Mouse (Mus musculus): ENCODE measurements around the gene Stra6.

The Stra6 gene

DNA sequence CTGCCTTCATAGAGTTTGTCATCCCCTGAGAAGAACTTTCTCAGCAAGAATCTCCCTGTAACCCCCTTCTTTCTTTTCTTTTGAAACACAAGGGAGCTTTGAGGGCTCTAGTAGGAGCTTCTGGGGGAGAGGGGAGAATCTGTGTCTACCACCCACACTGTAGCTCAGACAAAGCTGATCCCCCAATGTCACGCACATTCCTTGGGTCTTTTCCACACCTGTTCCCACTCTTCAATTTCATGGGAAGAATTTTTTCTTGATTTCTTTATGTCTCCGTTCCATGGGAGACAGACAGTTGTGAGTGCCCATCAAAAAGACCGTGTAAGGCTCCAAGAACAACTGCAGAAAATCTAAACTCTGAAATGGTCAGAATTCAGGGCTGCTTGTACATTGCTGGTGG lies 105.3 kb downstream of the Stra6 start:
- in situ Hi-C loops (cut with MboI): no loop called here

- in situ Hi-C loops (cut with MboI): no loop called here
Measured at GRCm38 (mm10) chr9:58169426-58169825, 105.8 kb downstream of the Stra6 start.

DNA sequence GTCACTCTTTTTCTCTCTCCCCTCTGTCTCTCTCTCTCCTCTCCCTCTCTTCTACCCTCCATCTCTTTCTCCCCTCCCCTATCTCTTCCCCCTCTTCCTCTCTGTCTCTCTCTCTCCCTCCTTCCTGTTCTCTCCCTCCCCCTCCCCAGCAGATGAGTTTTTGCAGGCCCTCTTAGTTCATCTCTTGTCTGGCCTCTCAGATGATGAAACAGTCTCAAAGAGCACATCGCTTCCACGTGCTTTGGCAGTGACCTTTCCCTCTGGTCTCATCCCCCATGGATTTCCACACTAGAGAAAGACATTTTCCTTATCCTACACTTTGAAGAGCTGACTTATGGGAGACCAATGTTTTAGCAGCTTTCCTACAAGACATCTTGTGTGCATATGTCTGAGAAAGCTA lies 109.3 kb downstream of the Stra6 start:
- in situ Hi-C loops (cut with MboI): no loop called here

DNA sequence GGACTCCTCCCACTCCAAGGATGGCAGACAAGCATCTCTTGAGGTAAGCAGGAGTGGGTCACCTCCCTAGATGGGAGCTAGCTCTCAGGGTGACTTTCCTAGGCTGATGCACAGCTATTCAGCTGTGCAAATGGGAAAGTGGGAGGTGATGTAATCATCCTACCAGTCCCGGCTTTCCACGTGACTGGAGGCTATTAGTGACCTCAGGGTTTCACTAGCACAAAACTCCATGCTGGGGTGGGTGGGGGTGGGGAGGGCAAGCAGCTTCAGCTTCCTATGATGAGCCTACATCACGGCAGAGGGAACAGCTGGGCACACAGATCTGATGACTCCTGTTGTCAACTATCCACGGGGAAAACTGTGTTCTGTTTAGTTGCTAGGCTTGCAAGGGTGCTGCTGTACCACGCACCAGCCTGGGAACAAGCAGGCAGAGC lies 111.2 kb downstream of the Stra6 start:
- in situ Hi-C loops (cut with MboI): no loop called here

GRCm38 (mm10) chr9:58175745-58176487 lies 112.3 kb downstream of the Stra6 start:
- in situ Hi-C loops (cut with MboI): no loop called here

GRCm38 (mm10) chr9:58177165-58177564 lies 113.6 kb downstream of the Stra6 start:
- in situ Hi-C loops (cut with MboI): no loop called here

- in situ Hi-C loops (cut with MboI): no loop called here
Measured at GRCm38 (mm10) chr9:58179390-58179789, 115.8 kb downstream of the Stra6 start.

GRCm38 (mm10) chr9:58184456-58184855 lies 120.9 kb downstream of the Stra6 start:
- in situ Hi-C loops (cut with MboI): no loop called here

- in situ Hi-C loops (cut with MboI): no loop called here
Measured at GRCm38 (mm10) chr9:58194222-58194621, 130.6 kb downstream of the Stra6 start.

- in situ Hi-C loops (cut with MboI): no loop called here
Measured at GRCm38 (mm10) chr9:58195671-58196070, 132.1 kb downstream of the Stra6 start.

GRCm38 (mm10) chr9:58196141-58196540 lies 132.6 kb downstream of the Stra6 start:
- in situ Hi-C loops (cut with MboI): no loop called here

DNA sequence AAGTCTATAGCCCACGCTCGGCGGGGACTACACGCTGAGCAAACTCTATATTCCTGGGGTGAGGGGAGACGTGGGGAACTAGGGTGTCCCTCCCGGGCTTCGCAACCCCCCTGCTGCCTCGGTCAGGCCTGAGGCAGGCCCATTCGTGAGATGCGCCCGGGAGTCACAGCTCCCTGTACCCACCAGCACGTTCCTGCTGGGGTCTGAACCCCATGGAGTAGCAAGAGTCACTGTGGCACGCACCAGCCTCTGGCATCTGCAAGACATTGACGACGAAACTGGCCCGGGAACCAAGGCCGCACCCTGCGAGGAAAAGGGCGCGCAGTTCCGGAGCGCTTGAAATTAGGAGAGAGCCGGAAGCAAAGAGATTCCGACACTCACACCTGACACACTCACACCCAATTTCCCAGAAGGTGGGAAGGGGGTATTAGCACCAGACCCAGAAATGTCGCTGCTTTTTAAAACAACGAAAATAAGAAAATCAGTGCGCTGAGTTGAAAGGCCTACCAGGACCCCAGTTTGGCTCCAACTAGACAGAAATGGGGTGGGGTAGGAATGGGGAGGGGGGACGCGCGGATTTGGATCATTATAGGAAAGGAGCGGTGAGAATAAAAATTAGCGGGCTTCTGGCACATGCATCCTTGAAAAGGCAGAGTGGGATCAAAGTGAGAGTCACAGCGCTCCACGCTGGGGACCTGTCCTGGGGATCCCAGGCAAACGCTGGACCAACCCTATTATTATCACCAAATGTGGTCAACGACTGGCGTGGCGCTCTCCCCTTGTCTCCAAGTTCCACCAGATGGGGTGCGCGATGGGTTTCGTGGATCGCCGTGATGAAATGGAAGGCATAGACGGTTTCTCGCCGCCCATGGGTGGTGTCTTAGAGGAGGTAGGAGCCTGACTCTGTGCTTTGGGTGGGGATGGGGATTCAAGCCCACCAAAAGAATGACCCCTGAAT lies 133.3 kb downstream of the Stra6 start:
- in situ Hi-C loops (cut with MboI): no loop called here

- in situ Hi-C loops (cut with MboI): no loop called here
Measured at GRCm38 (mm10) chr9:58197781-58198701, 134.5 kb downstream of the Stra6 start.

GRCm38 (mm10) chr9:58198801-58199371 lies 135.3 kb downstream of the Stra6 start:
- in situ Hi-C loops (cut with MboI): no loop called here

GRCm38 (mm10) chr9:58199381-58200269 lies 136.0 kb downstream of the Stra6 start:
- in situ Hi-C loops (cut with MboI): loop anchor here (10.0 kb wide), 2 partner anchors 145 to 175 kb away; partner anchors contain the start of gene Tbc1d21

GRCm38 (mm10) chr9:58200270-58201090 lies 136.9 kb downstream of the Stra6 start:
- in situ Hi-C loops (cut with MboI): loop anchor here (10.0 kb wide), 2 partner anchors 146 to 174 kb away; partner anchors contain the start of gene Tbc1d21

GRCm38 (mm10) chr9:58201091-58201842 lies 137.7 kb downstream of the Stra6 start:
- in situ Hi-C loops (cut with MboI): loop anchor here (10.0 kb wide), 2 partner anchors 146 to 174 kb away; partner anchors contain the start of gene Tbc1d21

- in situ Hi-C loops (cut with MboI): loop anchor here (10.0 kb wide), 2 partner anchors 147 to 173 kb away; partner anchors contain the start of gene Tbc1d21
Measured at GRCm38 (mm10) chr9:58201861-58202549, 138.4 kb downstream of the Stra6 start.
